Mouse (Mus musculus): ENCODE data around the gene Hoxa13. TPM values are rescaled to one million over a fixed set of nuclear protein-coding genes. Genes with fewer than 3 reads are reported as not detected.

The Hoxa13 gene
- polyA plus RNA-seq (2017; shearing (Covaris generic)) = not detected

DNA sequence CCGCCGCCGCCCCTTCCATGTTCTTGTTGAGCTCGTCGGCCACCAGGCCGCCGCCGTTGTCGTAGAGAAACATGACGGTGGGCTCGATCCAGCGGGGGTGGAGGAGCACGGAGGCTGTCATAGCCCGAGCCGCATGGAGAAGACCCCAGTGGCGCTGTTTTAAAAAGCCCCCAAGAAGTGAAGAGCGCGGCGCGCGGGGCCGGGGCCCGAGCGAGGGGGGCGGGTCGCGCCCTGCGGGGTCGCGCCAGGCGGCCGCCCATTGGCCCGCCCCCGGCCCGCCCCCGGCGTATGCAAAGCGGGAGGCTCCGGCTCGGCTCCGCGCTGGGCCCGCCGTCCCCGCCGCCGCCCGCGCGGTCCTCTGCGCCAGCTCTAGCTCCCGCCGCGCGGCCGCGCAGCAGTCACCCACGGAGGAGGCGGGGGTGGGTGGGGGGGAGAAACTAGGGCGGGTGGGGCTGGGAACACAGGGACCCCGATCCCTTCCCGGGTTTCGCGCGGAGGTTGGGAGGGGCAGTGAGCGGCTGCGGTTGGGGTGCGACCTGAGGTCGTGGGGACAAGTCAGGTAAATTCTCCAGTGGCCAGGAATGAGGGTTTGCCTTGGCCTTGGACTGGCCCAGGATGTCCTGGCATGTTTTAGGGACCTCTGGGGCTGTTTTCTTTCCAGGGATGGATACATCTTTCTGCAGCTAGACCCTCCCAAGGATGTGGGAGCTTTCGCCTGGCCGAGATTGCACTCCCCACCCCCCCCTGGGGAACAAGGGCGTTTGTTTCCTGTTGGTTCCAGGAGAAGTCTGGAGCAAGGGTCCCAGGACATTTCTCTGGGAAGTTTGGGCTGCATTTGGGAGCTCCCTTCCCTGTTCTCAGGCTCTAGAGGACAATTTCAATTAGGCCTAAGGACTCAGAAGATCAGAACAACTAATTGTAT lies at the start of gene Hoxa13:
Hoxa13 (minus strand) TSS at position 227 of the 922 bp plus-strand sequence.
- no peak for ATAC-seq

DNA sequence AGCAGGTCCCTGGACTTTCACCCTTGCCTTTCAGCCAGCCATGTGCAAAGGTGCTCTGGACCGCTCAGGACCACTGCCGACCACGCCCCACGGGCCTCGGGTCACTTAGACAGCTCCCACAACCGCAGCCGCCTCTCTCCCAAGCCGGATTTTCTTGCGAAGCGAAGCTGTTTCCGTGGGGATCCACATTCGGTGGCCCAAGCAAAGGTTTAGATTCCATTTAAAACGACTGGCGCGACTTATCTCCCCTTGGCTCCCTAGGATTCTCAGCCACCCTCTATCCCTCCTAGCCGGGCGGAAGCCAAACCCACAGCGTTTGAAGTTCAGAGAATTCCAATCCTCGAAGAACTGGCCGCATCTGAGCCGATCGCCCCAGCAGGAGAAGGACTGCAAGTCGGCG lies 49.7 kb upstream of the Hoxa13 start:
- no peak for ATAC-seq

DNA sequence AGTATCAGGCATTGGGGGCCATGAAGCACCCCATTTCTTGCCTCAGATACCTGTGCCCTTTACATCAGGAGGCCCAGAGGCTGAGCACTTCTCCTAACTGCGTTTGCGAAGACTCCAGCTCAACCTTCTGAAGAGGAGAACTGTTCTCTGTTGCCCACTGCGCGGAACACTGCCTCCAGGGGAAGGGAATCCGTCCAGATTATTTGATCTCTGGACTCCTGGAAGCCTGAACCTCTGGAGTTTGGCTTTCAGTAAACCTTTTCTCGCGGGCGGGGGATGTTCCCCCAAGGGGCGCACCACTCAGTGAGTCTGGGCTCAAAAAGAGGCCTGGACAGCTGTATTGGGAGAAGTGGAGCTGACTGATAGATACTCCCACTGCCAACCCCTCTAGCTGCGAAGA lies 49.1 kb upstream of the Hoxa13 start:
- ATAC-seq = no peak

DNA sequence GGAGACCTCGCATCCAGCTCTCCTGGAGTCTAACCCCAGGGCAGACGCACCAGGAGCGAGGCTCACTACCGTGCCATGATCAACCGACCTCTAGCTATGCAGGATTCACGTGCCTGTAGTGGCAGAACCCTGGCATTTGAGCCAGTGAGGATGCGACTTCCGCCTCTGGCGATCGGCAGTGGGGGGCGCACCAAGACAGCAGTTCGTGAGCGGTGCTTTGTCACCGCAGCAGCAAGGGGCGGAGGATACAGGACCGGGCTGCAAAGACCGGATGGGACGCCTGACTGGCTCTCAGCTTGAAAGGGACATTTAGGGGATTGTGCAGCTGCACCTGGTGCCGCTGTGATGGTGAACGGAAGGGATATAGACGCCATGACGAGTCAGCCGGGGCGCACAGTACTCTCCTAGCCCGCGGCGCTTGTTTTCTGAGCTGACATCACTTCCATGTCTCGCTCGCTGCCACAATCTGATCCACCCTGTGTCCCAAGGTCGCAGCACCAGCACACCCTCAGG lies 45.3 kb upstream of the Hoxa13 start:
- ATAC-seq = peak; percentile 38

DNA sequence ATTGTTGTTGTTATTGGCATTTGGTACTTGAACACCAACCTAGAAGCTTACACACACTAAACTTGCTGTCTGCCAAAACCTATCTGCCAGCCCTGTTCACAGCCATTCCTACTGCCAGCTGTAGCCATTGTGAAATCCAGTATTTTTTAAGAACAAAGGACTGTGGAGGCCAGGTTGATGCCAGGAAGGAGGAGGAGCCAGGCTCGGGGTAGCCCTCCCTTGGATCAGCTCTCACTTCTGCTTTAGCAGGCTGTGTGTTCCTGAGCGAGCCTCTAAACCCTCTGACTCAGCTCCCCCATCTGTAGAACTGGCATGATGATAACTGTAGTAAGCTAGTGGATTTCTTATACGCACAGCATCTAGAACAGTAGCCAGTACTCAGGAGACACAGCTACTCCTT lies 42.7 kb upstream of the Hoxa13 start:
- no peak for ATAC-seq

DNA sequence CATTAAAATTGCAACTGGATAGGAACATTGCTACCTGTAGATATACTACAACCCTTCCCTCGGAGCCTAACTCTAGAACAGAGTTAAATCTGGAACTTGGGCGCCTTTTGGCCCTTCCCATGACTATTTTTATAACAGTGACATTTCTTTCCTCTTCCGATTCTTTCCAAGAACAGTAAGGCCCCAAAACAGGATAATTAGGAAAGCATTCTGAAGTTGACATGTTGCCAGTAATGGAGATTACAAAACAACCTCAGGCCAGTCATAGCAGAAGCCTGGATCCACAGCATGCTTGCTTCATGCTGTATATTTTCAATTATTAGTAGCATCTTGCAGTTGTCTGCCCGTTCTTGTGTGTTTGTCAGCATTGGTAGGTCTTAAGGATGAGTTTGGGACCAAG lies 40.1 kb upstream of the Hoxa13 start:
- no peak for ATAC-seq

DNA sequence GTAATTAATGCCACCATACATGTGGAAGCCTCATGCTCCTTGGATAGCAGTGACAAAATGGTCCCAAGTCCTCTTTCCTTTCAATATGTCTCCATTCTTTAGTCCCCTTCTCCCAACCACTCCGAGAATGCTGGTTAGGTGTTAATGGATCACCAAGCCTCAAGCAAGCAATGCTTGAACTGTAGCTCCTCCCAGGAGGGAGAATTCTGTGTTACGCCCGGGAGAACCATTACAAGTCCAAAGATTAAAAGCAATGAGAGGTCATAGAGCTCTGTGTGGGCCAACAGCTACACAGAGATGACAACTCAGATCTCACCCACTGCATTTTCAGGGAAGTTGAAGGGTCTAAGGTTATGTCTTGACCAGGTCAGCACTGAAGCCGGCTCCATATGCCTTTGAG lies 37.8 kb upstream of the Hoxa13 start:
- ATAC-seq = no peak

DNA sequence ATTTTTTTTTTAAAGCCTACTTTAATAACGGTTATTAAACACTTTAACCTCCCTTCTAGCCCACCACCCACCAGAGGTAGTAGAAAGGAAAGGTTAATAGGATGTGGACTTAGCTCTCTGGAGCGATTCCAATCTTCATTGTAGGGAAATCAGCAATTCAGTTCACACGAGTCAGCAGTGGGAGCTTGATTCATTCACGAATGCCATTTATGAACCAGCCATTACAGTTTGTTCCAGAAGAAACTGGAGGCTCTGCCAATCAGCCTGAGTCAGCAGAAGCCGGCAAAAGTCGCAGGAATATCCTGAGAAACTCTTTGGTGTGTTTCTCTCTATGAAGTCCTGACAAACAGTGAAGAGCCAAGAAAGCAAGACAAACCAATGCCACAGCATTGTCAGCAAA lies 33.9 kb upstream of the Hoxa13 start:
- no peak for ATAC-seq

DNA sequence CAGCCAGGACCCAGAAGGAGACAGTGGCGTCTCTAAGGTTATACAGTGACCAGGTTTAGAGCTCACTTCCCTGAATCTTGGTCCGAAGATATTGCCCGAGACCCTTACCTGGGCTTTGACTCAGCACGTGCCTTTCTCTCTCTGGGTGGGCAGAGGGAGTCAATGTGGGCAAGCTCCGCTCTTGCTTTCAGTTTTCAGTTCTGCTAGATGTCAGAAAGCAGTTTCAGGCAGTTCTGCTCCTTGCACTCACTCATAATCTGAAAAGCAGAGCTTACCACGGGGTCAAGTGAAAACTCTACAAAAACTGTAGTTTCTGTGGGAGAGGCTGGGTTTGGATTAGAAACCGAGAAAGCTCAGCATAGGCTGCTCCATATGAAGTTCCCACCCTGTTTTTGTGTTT lies 31.6 kb upstream of the Hoxa13 start:
- no peak for ATAC-seq

DNA sequence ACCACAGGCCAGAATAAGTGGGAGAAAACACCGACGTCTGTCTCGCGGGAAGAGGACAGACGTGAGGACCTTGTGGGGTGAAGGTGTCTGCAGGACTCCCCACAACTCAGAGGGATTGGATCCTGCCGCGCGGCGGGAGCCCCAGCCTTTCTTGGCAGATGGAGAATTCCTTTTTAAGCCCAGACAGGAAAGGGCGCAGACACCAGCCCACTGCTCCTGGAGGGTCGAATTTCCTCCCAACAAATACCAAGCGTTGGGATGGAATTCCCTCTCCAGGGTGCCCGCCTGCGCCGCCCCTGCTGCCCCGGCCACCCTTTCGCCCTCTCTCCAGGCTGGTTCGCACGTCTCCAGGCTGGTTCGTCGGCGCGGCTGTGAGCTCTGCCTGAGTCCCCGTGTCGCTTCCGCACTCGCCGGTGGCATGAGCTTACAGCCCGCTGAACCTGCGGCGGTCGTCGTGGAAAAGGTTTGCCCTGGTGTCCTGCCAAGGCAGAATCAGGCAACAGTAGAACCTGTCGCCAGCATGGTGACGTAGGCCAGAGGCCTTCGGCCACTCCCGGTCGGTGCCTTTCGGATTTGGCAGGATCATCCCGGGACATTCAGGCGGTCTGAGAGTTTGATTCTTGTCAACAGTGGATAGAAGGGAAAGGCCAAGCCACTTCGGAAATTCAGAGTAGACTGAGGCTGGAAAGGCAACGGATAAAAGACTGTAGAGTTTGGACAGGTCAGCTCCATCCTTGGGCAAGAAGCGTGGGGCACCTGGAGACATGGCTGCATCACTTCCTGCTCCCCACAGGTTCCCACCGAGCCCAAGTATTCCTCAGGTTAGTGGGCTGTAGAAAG lies 30.6 kb upstream of the Hoxa13 start:
- ATAC-seq = no peak

DNA sequence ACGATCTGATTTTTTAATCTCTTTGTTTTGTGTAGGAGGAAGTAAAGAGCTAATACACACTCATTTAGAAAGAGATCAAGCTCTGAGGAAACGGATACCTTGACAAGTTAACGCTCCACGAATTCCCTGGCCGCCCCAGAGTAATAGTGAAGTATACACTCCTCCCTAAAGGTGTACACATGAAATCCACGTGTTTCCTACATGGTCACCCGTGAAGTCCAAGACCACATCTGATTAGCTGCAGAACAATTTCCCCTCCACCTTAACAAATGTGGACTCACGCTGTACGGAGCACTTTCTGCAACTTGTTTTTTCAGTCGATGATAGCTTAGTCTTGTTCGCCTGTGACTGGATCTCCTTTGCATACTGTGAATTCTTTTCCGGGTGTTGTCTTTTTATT lies 29.5 kb upstream of the Hoxa13 start:
- no peak for ATAC-seq

DNA sequence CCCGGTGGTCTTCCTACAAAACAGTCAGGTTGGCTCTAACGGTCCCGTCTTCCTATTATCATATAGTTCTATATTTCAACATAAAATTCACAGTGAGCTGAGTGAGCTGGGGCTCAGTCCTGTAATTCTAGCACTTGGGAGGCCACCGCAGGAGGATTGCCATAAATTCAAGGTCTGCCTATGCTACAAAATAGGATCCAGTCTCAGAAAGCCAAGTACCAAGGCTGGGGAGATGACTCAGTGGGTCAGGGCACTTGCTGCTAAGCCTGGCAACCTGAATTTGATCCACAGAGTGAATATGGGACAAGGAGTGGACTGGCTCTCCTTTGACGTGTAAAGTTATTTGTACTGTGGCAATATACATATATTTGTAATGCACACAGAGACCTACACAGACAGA lies 23.2 kb upstream of the Hoxa13 start:
- no peak for ATAC-seq

DNA sequence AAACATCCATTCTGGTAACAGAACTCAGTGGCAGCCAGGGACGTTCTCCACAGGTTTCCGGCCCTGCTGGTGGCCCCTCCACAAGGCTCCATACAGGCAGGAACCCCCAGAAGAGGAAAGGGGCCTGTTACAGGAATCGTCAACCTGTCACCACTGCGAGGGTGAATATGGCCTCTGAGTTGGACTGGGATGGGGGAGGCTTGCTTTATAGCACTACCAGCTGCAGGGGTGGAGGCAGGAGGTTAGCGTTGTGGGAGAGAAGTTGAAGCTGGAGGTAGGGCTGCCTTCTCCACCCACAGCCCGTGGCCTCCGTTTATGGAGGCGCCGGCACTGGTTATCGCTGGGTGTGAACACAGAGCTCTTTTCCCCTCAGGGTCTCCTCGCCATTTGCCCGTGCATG lies 20.4 kb upstream of the Hoxa13 start:
- ATAC-seq = no peak

DNA sequence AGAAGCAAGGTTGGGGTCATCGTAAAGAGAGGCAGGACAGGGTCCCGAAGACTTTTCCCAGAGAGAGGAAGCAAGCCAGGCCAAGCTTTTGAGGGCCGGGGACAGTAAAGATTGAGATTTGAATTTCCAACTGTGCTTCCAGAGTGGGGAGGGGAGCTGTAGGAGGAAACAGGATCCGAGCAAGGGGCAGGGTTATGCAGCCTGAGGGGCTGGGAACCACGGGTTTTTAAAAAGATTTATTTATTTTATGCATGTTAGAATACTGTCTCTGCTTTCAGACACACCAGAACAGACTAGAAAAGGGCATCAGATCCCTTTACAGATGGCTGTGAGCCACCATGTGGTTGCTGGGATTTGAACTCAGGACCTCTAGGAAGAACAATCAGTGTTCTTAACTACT lies 16.2 kb upstream of the Hoxa13 start:
- no peak for ATAC-seq

DNA sequence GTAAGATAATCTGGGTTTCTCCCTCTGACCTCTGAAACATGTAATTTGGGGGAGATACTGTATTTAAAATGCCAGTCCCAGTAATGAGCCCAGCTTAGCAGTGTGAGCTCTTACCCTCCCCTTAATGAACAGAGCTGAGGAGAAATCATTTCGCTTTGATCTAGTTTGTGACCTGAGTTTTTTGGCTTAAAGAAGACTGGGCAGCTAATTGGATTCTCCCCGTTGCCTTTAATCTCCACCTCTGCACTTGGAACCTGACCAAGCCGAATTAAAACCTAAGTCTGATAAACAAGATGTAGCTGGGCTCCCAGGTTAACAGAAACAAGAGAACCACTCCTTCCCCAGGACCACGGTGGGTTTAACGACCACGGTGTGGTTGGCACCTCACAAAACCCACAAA lies 15.7 kb upstream of the Hoxa13 start:
- no peak for ATAC-seq

DNA sequence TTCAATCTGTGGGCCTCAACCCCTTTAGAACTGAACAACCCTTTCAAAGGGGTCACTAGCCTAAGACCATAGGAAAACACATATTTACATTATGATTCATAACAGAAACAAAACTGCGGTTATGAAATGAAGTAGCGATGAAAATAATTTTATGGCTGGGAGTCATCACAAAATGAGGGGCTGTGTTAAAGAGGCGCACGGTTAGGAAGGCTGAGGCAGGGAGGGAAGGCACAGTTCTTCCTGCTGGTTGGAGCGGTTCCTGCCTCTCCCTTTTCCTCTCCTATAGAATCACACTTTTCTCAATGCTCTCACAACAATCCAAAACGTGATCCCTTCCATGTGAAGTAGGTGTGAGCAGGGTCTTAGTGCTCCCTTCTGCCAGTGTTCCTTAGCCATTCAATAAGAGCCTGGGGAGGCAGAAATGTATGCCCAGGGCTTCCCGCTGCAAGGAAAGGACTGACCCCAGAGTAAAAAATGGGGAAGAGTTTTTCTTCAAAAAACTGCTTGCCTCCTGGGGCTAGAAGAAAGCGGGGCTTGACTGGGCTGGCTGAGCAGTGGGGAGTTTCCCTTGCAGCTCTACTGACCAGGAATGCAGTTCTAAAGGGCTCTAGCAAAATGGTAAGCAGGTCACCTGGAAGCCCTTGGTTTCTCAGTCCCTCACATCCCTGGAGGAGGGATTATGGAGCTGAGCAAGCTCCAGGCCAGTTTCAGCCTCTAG lies 15.0 kb upstream of the Hoxa13 start:
- ATAC-seq = no peak

DNA sequence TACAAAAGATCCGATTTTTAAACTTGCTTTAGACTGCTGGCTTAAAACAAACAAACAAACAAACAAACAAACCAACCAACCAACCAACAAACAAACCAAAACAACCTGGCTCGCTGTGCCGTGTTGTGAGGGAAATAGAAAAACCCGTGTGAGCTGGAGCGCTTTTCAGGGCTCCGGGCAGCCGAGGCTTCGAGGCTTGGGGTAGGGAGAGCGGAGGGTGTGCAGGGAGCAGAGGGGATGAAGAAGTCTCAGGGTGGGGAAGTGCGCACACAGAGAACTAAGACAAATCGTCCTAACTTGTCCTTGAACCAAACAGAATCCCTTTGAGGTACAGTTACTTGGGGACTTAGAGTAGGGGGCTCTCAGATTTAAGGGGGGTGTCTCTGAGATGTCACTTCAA lies 13.9 kb upstream of the Hoxa13 start:
- ATAC-seq = no peak

DNA sequence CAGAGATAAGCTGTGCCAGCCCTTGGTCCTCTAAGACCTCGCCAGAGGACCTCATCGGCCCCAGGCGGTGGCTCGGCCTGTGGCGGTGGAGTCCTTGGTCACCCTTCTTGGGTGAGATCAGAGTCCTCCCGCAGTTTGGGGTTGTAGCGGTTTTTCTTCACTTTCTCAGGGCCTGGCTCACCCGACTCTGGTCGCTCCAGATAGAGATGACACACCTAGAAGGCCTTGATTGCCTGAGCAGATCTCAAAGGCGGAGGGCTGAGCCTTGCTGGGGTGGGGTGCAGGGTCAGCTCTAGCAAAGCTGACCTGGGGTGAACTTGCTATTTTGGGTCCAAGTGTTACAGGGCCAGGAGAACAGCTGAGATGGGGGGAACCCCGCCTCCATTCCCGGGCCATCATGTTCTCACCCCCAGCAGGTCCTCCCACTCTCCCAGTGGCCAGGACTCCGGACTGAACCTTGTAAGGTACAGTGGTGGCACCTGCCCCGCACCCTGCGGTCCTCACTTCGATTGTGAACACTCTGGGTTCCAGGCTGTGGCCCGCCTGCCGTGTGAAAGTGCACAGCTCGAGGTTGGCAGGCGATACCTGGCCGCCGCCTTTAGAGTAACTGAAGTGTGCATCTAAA lies 13.1 kb upstream of the Hoxa13 start:
- ATAC-seq = no peak

DNA sequence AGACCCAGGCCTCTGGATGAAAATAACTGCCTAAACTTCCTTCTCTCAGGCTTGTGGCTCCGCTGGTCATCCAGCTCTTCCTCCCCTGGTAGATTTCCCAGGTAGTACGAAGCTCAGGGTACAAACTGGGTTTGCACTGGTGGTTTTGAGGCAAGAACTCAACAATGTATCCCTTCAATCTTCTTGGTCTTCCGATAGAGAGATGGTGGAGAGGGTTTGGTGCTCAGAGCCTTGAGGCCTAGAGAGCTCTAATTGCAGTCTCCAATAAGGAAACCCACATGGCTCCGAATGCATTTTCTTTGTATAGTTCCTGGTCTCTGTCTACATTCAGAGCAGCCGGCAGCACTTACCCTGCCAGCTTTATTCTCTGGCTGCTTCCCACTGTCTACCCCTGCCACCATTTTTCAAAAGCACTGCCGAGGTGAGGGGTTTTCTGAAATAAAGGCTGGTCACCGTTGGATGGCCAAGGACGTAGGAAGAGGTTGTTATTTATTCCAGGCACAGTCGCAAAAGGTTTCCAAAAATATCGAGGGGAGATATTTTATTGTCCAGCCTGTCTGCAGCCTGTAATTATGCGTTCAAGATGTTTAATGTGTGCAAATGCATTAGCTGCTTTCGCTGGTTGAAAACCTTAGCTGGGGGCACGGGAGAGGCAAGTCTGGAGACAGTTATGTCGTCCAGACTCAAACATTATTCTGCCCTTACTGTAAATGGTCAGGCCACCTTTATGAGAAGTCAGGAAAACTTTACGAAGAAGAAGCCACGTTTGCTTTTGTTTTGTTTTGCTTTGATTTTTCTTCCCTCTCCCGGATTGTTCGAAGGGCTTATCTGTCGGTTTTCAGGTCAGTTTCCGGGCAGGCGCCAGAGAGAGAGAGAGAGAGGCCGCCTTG lies 12.3 kb upstream of the Hoxa13 start:
- no peak for ATAC-seq

DNA sequence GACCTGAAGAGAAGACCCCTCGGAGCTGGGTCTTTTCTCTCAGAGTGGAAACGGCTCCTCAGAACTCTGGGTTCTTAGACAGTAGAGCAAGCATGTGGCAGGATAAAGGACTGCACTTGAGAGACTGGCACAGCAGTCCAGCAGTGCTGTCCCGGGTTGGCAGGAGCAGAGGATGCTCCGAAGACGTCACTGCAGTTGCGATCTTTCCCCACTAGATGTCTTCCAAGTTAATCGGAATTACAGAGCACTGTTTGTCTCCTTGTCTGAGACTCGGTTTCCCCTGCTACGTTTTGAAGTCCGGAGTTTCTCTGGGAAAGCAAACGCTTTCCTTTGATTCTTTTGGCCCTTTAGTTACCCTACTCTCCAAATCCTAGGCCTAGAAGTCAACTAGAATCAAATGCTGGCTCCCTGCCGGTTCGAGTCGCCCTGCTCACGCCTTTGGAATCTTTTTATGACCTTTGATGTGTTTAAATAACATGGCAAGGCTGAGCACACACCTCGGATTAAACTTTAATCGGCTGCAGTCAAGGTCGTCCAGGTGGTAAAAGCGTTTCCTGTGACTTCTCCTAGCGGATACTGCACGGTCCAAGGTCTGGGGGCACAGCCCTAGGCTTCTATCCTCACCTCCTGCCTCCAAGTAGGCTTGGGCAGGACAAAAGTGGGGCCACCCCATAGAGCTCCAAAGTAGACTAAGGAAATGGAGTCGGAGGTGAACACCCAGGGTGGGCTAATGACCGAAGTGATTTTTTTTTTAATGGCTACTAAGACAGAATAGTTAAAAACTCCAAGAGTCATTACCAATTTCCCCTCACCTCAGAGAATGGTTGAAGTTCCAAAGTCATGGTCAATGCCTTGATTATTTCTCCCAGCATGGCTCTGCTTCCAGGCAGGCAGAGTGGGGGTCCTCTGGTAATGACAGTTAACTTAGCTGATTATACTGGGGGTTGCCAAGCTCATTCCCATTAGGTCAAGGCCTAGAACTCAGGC lies 10.1 kb upstream of the Hoxa13 start:
- ATAC-seq = peak; percentile 66
